Mouse (Mus musculus): ENCODE results near the gene Tnks2.

GRCm38 (mm10) chr19:36874651-36875050 is 40.6 kb downstream of the Tnks2 start:
- TF ChIP-seq CTCF (IDR thresholded peaks at IDR 0.05; ENCODE audit: low read depth, low read length) (no peak), POLR2A (IDR thresholded peaks at IDR 0.05; ENCODE audit: extremely low read depth, insufficient read depth, low read length) (no peak)
